ENCODE assay signal across 8 mouse cellular contexts in genomic region chr10:53750955-53751652, GRCm38 (mm10). TPM values are rescaled to one million over a fixed set of nuclear protein-coding genes. Genes with fewer than 3 reads are reported as not detected.
DNase-seq lines count a peak whose midpoint lies in the region; ATAC-seq and TF ChIP-seq lines count a peak whose summit lies in the region.

Gene Fam184a (minus strand): TSS chr10:53751123.

- peak; percentile 65 for DNase-seq in stomach, postnatal 0 days (ENCODE audit: low spot score)

- peak within 1 kb of the TSS; percentile 40 for H3K4me3 ChIP-seq in erythroblast, embryonic 14.5 days (replicated peaks)
- peak within 1 kb of the TSS; percentile 52 for H3K4me3 ChIP-seq in embryonic fibroblast, embryonic 13.5 days (ENCODE audit: insufficient read depth, low read length)
- H3K4me3 ChIP-seq in heart, embryonic 12.5 days, result peak within 1 kb of the TSS; percentile 68
- H3K4me3 ChIP-seq in kidney, embryonic 16.5 days (ENCODE audit: low read length), result peak within 1 kb of the TSS; percentile 75
- peak within 1 kb of the TSS; percentile 76 for H3K4me3 ChIP-seq in limb, embryonic 15.5 days
- H3K4me3 ChIP-seq in midbrain, embryonic 16.5 days (ENCODE audit: low read depth, low read length), result peak within 1 kb of the TSS; percentile 87
- H3K4me3 ChIP-seq in stomach, postnatal 0 days (ENCODE audit: low read depth, low read length), result peak within 1 kb of the TSS; percentile 72

- no peak for TF ChIP-seq CTCF in embryonic fibroblast, embryonic 13.5 days (IDR thresholded peaks at IDR 0.05; ENCODE audit: borderline replicate concordance, insufficient read depth, low read length)
- no peak for TF ChIP-seq CTCF in stomach, postnatal 0 days (IDR thresholded peaks at IDR 0.05; ENCODE audit: low read depth)

- no peak within 1 kb of the TSS for H3K27ac ChIP-seq in embryonic fibroblast, embryonic 13.5 days (ENCODE audit: insufficient read depth, low read length)
- H3K27ac ChIP-seq in heart, embryonic 12.5 days (ENCODE audit: poor library complexity, severe bottlenecking), result no peak within 1 kb of the TSS
- H3K27ac ChIP-seq in kidney, embryonic 16.5 days (ENCODE audit: low read length), result no peak within 1 kb of the TSS
- 0 out of 2 replicates have a peak within 1 kb of the TSS, but pooled peaks have one; percentile 0 for H3K27ac ChIP-seq in limb, embryonic 15.5 days
- peak within 1 kb of the TSS; percentile 83 for H3K27ac ChIP-seq in midbrain, embryonic 16.5 days (ENCODE audit: low read length)
- H3K27ac ChIP-seq in stomach, postnatal 0 days (replicated peaks), result no peak within 1 kb of the TSS

- H3K4me1 ChIP-seq in erythroblast, embryonic 14.5 days (ENCODE audit: control insufficient read depth), result no peaks in the 10 kb centered on the region
- H3K4me1 ChIP-seq in embryonic fibroblast, embryonic 13.5 days (ENCODE audit: control insufficient read depth, insufficient read depth, low read length), result no peaks in the 10 kb centered on the region
- H3K4me1 ChIP-seq in heart, embryonic 12.5 days (replicated peaks), result peaks cover 13% of the 10 kb centered on the region
- peaks cover 3% of the 10 kb centered on the region; the same call in 1 of the 2 replicates for H3K4me1 ChIP-seq in kidney, embryonic 16.5 days (ENCODE audit: insufficient read depth, low read length)
- H3K4me1 ChIP-seq in limb, embryonic 15.5 days, result peaks cover 5% of the 10 kb centered on the region
- peaks cover 21% of the 10 kb centered on the region for H3K4me1 ChIP-seq in midbrain, embryonic 16.5 days (ENCODE audit: control insufficient read depth, insufficient read depth, low read length)
- no peaks in the 10 kb centered on the region; the same call in 1 of the 2 replicates for H3K4me1 ChIP-seq in stomach, postnatal 0 days (replicated peaks; ENCODE audit: control insufficient read depth, insufficient read depth)

- ATAC-seq in erythroblast, adult 5-6 weeks (replicated peaks; ENCODE audit: low FRiP score, poor library complexity, severe bottlenecking), result no peak
- ATAC-seq in heart, embryonic 12.5 days (ENCODE audit: insufficient number of reproducible peaks, low FRiP score), result peak; percentile 75
- ATAC-seq in kidney, embryonic 16.5 days (ENCODE audit: low FRiP score, low TSS enrichment), result peak; percentile 72
- ATAC-seq in limb, embryonic 15.5 days (ENCODE audit: insufficient number of reproducible peaks, low FRiP score, low TSS enrichment, low read depth), result peak; percentile 72
- peak; percentile 98 for ATAC-seq in midbrain, embryonic 16.5 days
- ATAC-seq in stomach, postnatal 0 days (ENCODE audit: low FRiP score, low TSS enrichment), result peak; percentile 82

- peaks cover 11% of the 10 kb centered on the region for H3K9me3 ChIP-seq in erythroblast, embryonic 14.5 days (ENCODE audit: control insufficient read depth, low read length)
- no peaks in the 10 kb centered on the region for H3K9me3 ChIP-seq in heart, embryonic 12.5 days (replicated peaks)
- H3K9me3 ChIP-seq in kidney, embryonic 16.5 days (ENCODE audit: low read length), result no peaks in the 10 kb centered on the region
- H3K9me3 ChIP-seq in limb, embryonic 15.5 days, result no peaks in the 10 kb centered on the region
- no peaks in the 10 kb centered on the region for H3K9me3 ChIP-seq in midbrain, embryonic 16.5 days (replicated peaks; ENCODE audit: control insufficient read depth, low read length, poor library complexity, severe bottlenecking)
- no peaks in the 10 kb centered on the region for H3K9me3 ChIP-seq in stomach, postnatal 0 days (ENCODE audit: control insufficient read depth, low read length)

- peaks cover 29% of the 10 kb centered on the region for H3K27me3 ChIP-seq in erythroblast, embryonic 14.5 days (ENCODE audit: control insufficient read depth)
- H3K27me3 ChIP-seq in heart, embryonic 12.5 days (replicated peaks), result 0 out of 2 replicates have a peak, but pooled peaks cover 9% of the 10 kb centered on the region
- no peaks in the 10 kb centered on the region for H3K27me3 ChIP-seq in kidney, embryonic 16.5 days (ENCODE audit: insufficient read depth, low read length)
- no peaks in the 10 kb centered on the region for H3K27me3 ChIP-seq in limb, embryonic 15.5 days
- H3K27me3 ChIP-seq in midbrain, embryonic 16.5 days (ENCODE audit: control insufficient read depth, insufficient read depth, low read depth, low read length), result no peaks in the 10 kb centered on the region
- H3K27me3 ChIP-seq in stomach, postnatal 0 days (ENCODE audit: control insufficient read depth, insufficient read depth, low read length), result no peaks in the 10 kb centered on the region

- TF ChIP-seq EP300 in stomach, postnatal 0 days (optimal IDR thresholded peaks at IDR 0.05), result no peak

- no peaks in the 10 kb centered on the region for H3K36me3 ChIP-seq in erythroblast, embryonic 14.5 days (ENCODE audit: control insufficient read depth)
- H3K36me3 ChIP-seq in heart, embryonic 12.5 days, result no peaks in the 10 kb centered on the region
- no peaks in the 10 kb centered on the region for H3K36me3 ChIP-seq in kidney, embryonic 16.5 days (ENCODE audit: insufficient read depth, low read length)
- no peaks in the 10 kb centered on the region for H3K36me3 ChIP-seq in limb, embryonic 15.5 days
- H3K36me3 ChIP-seq in midbrain, embryonic 16.5 days (ENCODE audit: control insufficient read depth, insufficient read depth, low read length), result no peaks in the 10 kb centered on the region
- no peaks in the 10 kb centered on the region for H3K36me3 ChIP-seq in stomach, postnatal 0 days (ENCODE audit: control insufficient read depth, insufficient read depth, low read length)

- peak within 1 kb of the TSS; percentile 87 for H3K4me2 ChIP-seq in heart, embryonic 12.5 days
- H3K4me2 ChIP-seq in kidney, embryonic 16.5 days (replicated peaks; ENCODE audit: low read depth, low read length), result peak within 1 kb of the TSS; percentile 93
- H3K4me2 ChIP-seq in limb, embryonic 15.5 days, result peak within 1 kb of the TSS; percentile 90
- peak within 1 kb of the TSS; percentile 87 for H3K4me2 ChIP-seq in midbrain, embryonic 16.5 days (ENCODE audit: low read length)
- H3K4me2 ChIP-seq in stomach, postnatal 0 days (replicated peaks; ENCODE audit: low read depth), result peak within 1 kb of the TSS; percentile 99

- peak within 1 kb of the TSS; percentile 84 for H3K9ac ChIP-seq in heart, embryonic 12.5 days
- H3K9ac ChIP-seq in kidney, embryonic 16.5 days (replicated peaks; ENCODE audit: low read length), result peak within 1 kb of the TSS; percentile 82
- peak within 1 kb of the TSS; percentile 67 for H3K9ac ChIP-seq in limb, embryonic 15.5 days
- H3K9ac ChIP-seq in midbrain, embryonic 16.5 days (ENCODE audit: low read depth, low read length), result peak within 1 kb of the TSS; percentile 85
- peak within 1 kb of the TSS; percentile 63 for H3K9ac ChIP-seq in stomach, postnatal 0 days (ENCODE audit: low read length)

- no peak for TF ChIP-seq POLR2A in embryonic fibroblast, embryonic 13.5 days (IDR thresholded peaks at IDR 0.05; ENCODE audit: low read depth, low read length)

- 4% methylated on average over 70 of the region's 71 CpGs for WGBS in heart, embryonic 12.5 days
- WGBS in kidney, embryonic 16.5 days, result 5% methylated on average over 37 of the region's 71 CpGs
- WGBS in limb, embryonic 15.5 days, result 5% methylated on average over 48 of the region's 71 CpGs
- 1% methylated on average over 53 of the region's 71 CpGs for WGBS in midbrain, embryonic 16.5 days
- 4% methylated on average over 48 of the region's 71 CpGs for whole genome bisulfite sequencing in stomach, postnatal 0 days

RNA-seq across cellular contexts. Expression of gene Fam184a, which starts in this region (rescaled TPM):
- polyA plus RNA-seq in erythroblast, embryonic 14.5 days (2012), result not detected in 2 replicates
- 1.9 TPM in 1 of 2 replicates, not detected in the other for total RNA-seq in erythroblast, adult 5-6 weeks (2015; ENCODE audit: low replicate concordance)
- total RNA-seq in erythroblast, adult 5-6 weeks (2017; ENCODE audit: low replicate concordance), result 0.77 TPM in 1 of 2 replicates, not detected in the other
- 2.2 and 3.8 TPM in 2 replicates for polyA plus RNA-seq in embryonic fibroblast, embryonic 13.5 days (2011; ENCODE audit: insufficient read length, low read depth, missing spikeins)
- 4.1 and 4.3 TPM in 2 replicates for polyA plus RNA-seq in heart, embryonic 12.5 days (2016; fragmentation: Nextera tagmentation; extraction: Ambion mirVana)
- 5.2 and 5.6 TPM in 2 replicates for polyA plus RNA-seq in kidney, embryonic 16.5 days (2015; fragmentation: Nextera tagmentation; extraction: Ambion mirVana)
- polyA plus RNA-seq in limb, embryonic 15.5 days (2015; fragmentation: Nextera tagmentation; extraction: Ambion mirVana), result 3.3 and 4.9 TPM in 2 replicates
- 13.4 and 15.3 TPM in 2 replicates for polyA plus RNA-seq in midbrain, embryonic 16.5 days (2015; fragmentation: Nextera tagmentation; extraction: Ambion mirVana)
- polyA plus RNA-seq in stomach, postnatal 0 days (2015; fragmentation: Nextera tagmentation; extraction: Ambion mirVana), result 0.65 and 1.2 TPM in 2 replicates

Comparison
In these comparisons a context has a peak if more than half of its experiments do, and no peak if none do; other contexts are left out.
1. H3K27ac ChIP-seq: peak in limb, embryonic 15.5 days (single experiment) and midbrain, embryonic 16.5 days (single experiment); none in embryonic fibroblast, embryonic 13.5 days (single experiment), heart, embryonic 12.5 days (single experiment), kidney, embryonic 16.5 days (single experiment) and stomach, postnatal 0 days (single experiment).
2. Peak in every context shown above with its lines, with median percentiles within 50 percentile points of each other: H3K4me3 ChIP-seq, H3K4me2 ChIP-seq and H3K9ac ChIP-seq.